Mouse (Mus musculus) spleen, adult 2 months (tissue): ENCODE measurements around the gene Cdc7. TPM values are rescaled to one million over a fixed set of nuclear protein-coding genes. Genes with fewer than 3 reads are reported as not detected.

Source experiments
- DNase-seq, 2 experiments: peaks; one replicate each; pipeline versions ENCODE4 v3.0.0 to v3.0.0-alpha.2; 2012 to 2021; ENCODE audit warnings: low spot score in 2 of 2, low read depth in 1 of 2
- H3K27ac ChIP-seq: fragments of 200-500 bp; 2 replicates; pipeline ENCODE4 v1.5.1; 2012; ENCODE audit warnings: low read length, inconsistent platforms; ENCODE audit not compliant: insufficient read depth
- H3K27me3 ChIP-seq: fragments of 200-500 bp; 2 replicates; pipeline ENCODE4 v1.6.1; 2012; ENCODE audit warnings: mild to moderate bottlenecking, moderate library complexity, low read length, inconsistent platforms; ENCODE audit not compliant: control insufficient read depth, insufficient read depth
- H3K36me3 ChIP-seq: fragments of 200-500 bp; 2 replicates; pipeline ENCODE4 v1.6.1; 2012; ENCODE audit warnings: mild to moderate bottlenecking, low read length, inconsistent platforms; ENCODE audit not compliant: control insufficient read depth, insufficient read depth
- H3K4me1 ChIP-seq: fragments of 200-500 bp; 2 replicates; pipeline ENCODE4 v1.6.1; 2011; ENCODE audit warnings: inconsistent platforms; ENCODE audit not compliant: control insufficient read depth, insufficient read depth, insufficient read length
- H3K4me3 ChIP-seq: fragments of 200-500 bp; 2 replicates; pipeline ENCODE4 v1.5.1; 2011; ENCODE audit warnings: mild to moderate bottlenecking, inconsistent platforms; ENCODE audit not compliant: insufficient read depth, insufficient read length; ENCODE audit errors: extremely low read depth
- CTCF ChIP-seq: fragments of 200-500 bp; IDR thresholded peaks from 2 replicates; pipeline ENCODE4 v1.5.1; 2011; ENCODE audit warnings: mild to moderate bottlenecking, inconsistent platforms; ENCODE audit not compliant: insufficient read depth, insufficient read length, insufficient replicate concordance; ENCODE audit errors: extremely low read depth
- POLR2A ChIP-seq: fragments of 200-500 bp; IDR thresholded peaks from 2 replicates; pipeline ENCODE4 v1.6.1; 2011; ENCODE audit warnings: low read depth, low read length, inconsistent platforms
- WGBS: fragments of 180-500 bp; shearing (Covaris S2); methylation state at CpG from one replicate; pipeline ENCODE4 v1.1.7; 2018; 5-methylcytosine and 5-hydroxymethylcytosine counted together
- polyA plus RNA-seq: library from polyadenylated mRNA; depleted of rRNA; stranded (reverse); fragments of >200 nt; gene quantifications from 2 replicates; pipeline ENCODE4 v1.2.3, GENCODE M21; 2012

The Cdc7 gene
- polyA plus RNA-seq, 1 experiment: 6.9 TPM

GRCm38 (mm10) chr5:106948683-106949082 lies 15.4 kb upstream of the Cdc7 start:
- no peak overlapping the region for H3K27ac ChIP-seq
- no peaks in the 10 kb centered on the region for H3K27me3 ChIP-seq
- TF ChIP-seq CTCF (no peak), POLR2A (no peak)
- no peaks in the 10 kb centered on the region for H3K36me3 ChIP-seq
- no peak overlapping the region for H3K4me3 ChIP-seq
- no peaks in the 10 kb centered on the region for H3K4me1 ChIP-seq
- DNase-seq: no peak
- 95% methylated on average over 6 of the region's 6 CpGs for WGBS

- Histone ChIP-seq H3K4me1 (no peaks in the 10 kb centered on the region), H3K27me3 (no peaks in the 10 kb centered on the region), H3K4me3 (no peak overlapping the region), H3K27ac (no peak overlapping the region), H3K36me3 (no peaks in the 10 kb centered on the region)
- 75% methylated on average over 3 of the region's 3 CpGs for WGBS
- DNase-seq: no peak
- TF ChIP-seq POLR2A: no peak
- TF ChIP-seq CTCF: no peak
Observed at GRCm38 (mm10) chr5:106956467-106956866, 7.7 kb upstream of the Cdc7 start.

- no peaks in the 10 kb centered on the region for H3K36me3 ChIP-seq
- H3K27ac ChIP-seq: no peak overlapping the region
- no peaks in the 10 kb centered on the region for H3K27me3 ChIP-seq
- 91% methylated on average over 3 of the region's 3 CpGs for WGBS
- peaks cover 3% of the 10 kb centered on the region for H3K4me1 ChIP-seq
- no peak overlapping the region for H3K4me3 ChIP-seq
- no peak for DNase-seq
- TF ChIP-seq POLR2A (no peak), CTCF (no peak)
Observed at GRCm38 (mm10) chr5:106959031-106959430, 5.1 kb upstream of the Cdc7 start.

GRCm38 (mm10) chr5:106960451-106960850 lies 3.7 kb upstream of the Cdc7 start:
- no peaks in the 10 kb centered on the region for H3K36me3 ChIP-seq
- no peaks in the 10 kb centered on the region for H3K27me3 ChIP-seq
- H3K27ac ChIP-seq: no peak overlapping the region
- H3K4me1 ChIP-seq: peaks cover 3% of the 10 kb centered on the region
- no peak overlapping the region for H3K4me3 ChIP-seq
- no peak for DNase-seq
- WGBS: 90% methylated on average over 2 of the region's 2 CpGs
- TF ChIP-seq CTCF (no peak), POLR2A (no peak)

GRCm38 (mm10) chr5:106964513-106965014 lies 442 bp downstream of the Cdc7 start:
- peak in 1 of 2 experiments; percentile 22 for DNase-seq
- H3K36me3 ChIP-seq: peaks cover 2% of the 10 kb centered on the region; the same call in 1 of the 2 replicates
- H3K27me3 ChIP-seq: no peaks in the 10 kb centered on the region
- peak overlapping the region; percentile 83 for H3K4me3 ChIP-seq
- H3K27ac ChIP-seq: peak overlapping the region; percentile 55
- H3K4me1 ChIP-seq: peaks cover 3% of the 10 kb centered on the region
- under 1% methylated on average over 41 of the region's 41 CpGs for WGBS
- TF ChIP-seq CTCF (no peak), POLR2A (no peak)

DNA sequence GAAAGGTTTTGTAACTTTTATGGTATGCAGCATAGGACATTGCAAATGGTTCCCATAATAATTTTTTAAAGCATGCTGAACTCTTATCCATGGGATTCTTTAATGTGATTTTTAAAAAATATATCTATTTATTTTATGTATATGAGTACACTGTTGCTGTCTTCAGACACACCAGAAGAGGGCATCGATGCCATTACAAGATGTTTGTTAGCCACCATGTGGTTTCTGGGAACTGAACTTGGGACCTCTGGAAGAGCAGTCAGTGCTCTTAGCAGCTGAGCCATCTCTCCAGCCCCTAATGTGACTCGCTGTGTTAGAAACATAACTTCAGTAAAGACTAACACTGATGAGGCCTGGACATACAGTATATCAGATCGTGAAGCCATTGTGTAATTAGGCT lies 2.3 kb downstream of the Cdc7 start:
- H3K36me3 ChIP-seq: peaks cover 4% of the 10 kb centered on the region; the same call in 1 of the 2 replicates
- H3K27me3 ChIP-seq: no peaks in the 10 kb centered on the region
- no peak overlapping the region for H3K4me3 ChIP-seq
- peaks cover 3% of the 10 kb centered on the region for H3K4me1 ChIP-seq
- no peak for TF ChIP-seq POLR2A
- TF ChIP-seq CTCF: no peak
- H3K27ac ChIP-seq: no peak overlapping the region
- 91% methylated on average over 3 of the region's 3 CpGs for WGBS
- DNase-seq: no peak

- no peak for TF ChIP-seq POLR2A
- no peak for TF ChIP-seq CTCF
- no peak overlapping the region for H3K4me3 ChIP-seq
- H3K4me1 ChIP-seq: peaks cover 3% of the 10 kb centered on the region
- H3K27me3 ChIP-seq: no peaks in the 10 kb centered on the region
- DNase-seq: no peak
- WGBS: 88% methylated on average over 1 of the region's 1 CpGs
- peaks cover 5% of the 10 kb centered on the region; the same call in 1 of the 2 replicates for H3K36me3 ChIP-seq
- no peak overlapping the region for H3K27ac ChIP-seq
Observed at GRCm38 (mm10) chr5:106967578-106967977, 3.5 kb downstream of the Cdc7 start.

DNA sequence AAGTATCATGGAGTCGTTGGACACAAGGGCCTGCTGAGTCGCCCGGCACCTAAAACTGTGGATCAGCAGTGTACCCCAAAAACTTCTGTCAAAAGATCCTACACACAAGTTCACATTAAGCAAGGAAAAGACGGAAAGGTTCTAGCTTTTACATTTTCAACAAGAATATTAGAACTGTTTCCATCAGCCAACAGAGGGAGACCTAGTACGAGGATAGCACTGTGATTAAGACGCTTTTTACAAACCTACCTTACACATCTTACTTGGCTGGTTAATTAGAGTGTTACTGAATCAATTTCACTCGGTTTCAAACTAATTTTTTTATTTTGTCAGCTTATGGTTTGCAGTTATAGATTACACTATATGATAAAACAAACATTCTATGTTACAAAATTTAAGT lies 9.8 kb downstream of the Cdc7 start:
- WGBS: 92% methylated on average over 7 of the region's 7 CpGs
- no peak overlapping the region for H3K4me3 ChIP-seq
- H3K27me3 ChIP-seq: no peaks in the 10 kb centered on the region
- peaks cover 21% of the 10 kb centered on the region for H3K36me3 ChIP-seq
- TF ChIP-seq CTCF: no peak
- TF ChIP-seq POLR2A: no peak
- no peaks in the 10 kb centered on the region for H3K4me1 ChIP-seq
- DNase-seq: no peak
- no peak overlapping the region for H3K27ac ChIP-seq
